Mouse (Mus musculus) activated CD4-positive, CD25-positive, alpha-beta regulatory T cell, adult 9 weeks (primary cell): ENCODE measurements around the gene Ccnq. TPM values are rescaled to one million over a fixed set of nuclear protein-coding genes. Genes with fewer than 3 reads are reported as not detected.

Source experiments
- polyA plus RNA-seq: library from polyadenylated mRNA; unstranded; fragments of 100-300 nt; shearing (Covaris generic); gene quantifications from one replicate; pipeline ENCODE4 v1.2.1, GENCODE M21; 2017

Ccnq gene
- polyA plus RNA-seq, result 40.2 TPM

DNA sequence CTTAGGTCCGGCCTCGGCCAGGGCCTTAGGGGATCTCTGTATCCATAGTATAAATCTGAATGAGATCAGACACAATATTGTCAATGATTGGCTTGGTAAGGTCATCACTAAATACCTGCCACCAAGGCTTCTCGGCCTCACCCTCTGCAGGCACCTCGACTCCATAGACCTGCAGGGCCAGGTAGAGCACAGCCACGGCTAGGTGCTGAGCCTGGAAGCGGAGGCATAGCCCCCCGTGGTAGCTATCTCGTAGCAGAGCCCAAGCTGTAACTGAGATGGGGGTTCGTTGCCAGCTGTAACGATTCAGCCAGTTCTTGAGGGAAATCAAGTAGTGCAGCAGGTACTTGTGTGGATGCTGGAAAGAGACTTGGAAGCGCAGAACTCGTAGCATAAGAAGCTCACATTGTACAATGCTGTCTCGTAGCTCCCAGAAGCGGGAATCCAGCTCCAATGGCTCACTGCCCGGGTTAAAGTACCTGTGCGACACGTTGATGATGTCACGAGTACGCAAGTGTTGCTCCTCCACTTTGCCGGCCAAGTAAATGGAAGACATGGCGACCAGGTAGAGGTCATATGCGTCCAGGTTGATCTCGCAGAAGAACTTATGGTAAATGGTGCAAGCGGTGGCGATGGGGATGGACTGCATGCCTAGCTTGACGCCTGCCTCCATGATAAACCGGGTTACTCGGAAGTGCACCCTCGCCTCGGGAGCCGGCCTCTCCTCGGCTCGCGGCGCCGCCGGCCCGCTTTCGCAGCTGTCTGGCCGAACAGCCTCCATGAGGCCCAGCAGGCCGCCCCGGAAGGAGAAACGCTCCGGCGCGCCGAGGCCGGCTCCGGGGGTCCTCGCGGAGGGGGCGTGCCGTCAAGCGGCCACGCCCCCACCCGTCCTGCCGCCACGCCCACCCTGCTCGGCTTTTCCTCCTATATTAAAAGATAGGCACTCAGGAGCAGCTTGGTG, at the start of gene Ccnq:
Gene Ccnq (minus strand): TSS at position 845 of the 958 bp plus-strand sequence.

Other genes starting within 250 kb of the Ccnq start
- gene Sebox, start 248.3 kb downstream of the Ccnq start, polyA plus RNA-seq, result not detected
- 43.3 TPM for gene Tmem199, start 239.6 kb downstream of the Ccnq start, polyA plus RNA-seq
- gene Poldip2, start 239.5 kb downstream of the Ccnq start, polyA plus RNA-seq, result 32.9 TPM
- 22.2 TPM for gene Tnfaip1, start 215.4 kb downstream of the Ccnq start, polyA plus RNA-seq
- gene Ift20, start 215.4 kb downstream of the Ccnq start, polyA plus RNA-seq, result 116 TPM
- 12.8 TPM for gene Tmem97, start 201.0 kb downstream of the Ccnq start, polyA plus RNA-seq
- 13.1 TPM for gene Nlk, start 54.4 kb downstream of the Ccnq start, polyA plus RNA-seq
- gene Lyrm9, start 74.9 kb upstream of the Ccnq start, polyA plus RNA-seq, result 27.4 TPM
- gene Nos2, start 169.1 kb upstream of the Ccnq start, polyA plus RNA-seq, result not detected
- gene Lgals9, start 233.2 kb upstream of the Ccnq start, polyA plus RNA-seq, result 279 TPM